Mouse (Mus musculus) urinary bladder, adult 2 months (tissue): Measurements from ENCODE around the gene Plk3. TPM values are rescaled to one million over a fixed set of nuclear protein-coding genes. Genes with fewer than 3 reads are reported as not detected.

Experiments
- DNase-seq: peaks from one replicate; pipeline ENCODE4 v3.0.0; 2022; ENCODE audit warnings: low spot score
- polyA plus RNA-seq: library from polyadenylated mRNA; depleted of rRNA; stranded (reverse); fragments of >200 nt; gene quantifications from 2 replicates; pipeline ENCODE4 v1.2.3, GENCODE M21; 2012

Gene Plk3
- polyA plus RNA-seq, 1 experiment = 15.5 TPM

- no peak for DNase-seq
These were observed 14.1 kb downstream of the Plk3 start for GRCm38 (mm10) chr4:117119636-117120035.

DNA sequence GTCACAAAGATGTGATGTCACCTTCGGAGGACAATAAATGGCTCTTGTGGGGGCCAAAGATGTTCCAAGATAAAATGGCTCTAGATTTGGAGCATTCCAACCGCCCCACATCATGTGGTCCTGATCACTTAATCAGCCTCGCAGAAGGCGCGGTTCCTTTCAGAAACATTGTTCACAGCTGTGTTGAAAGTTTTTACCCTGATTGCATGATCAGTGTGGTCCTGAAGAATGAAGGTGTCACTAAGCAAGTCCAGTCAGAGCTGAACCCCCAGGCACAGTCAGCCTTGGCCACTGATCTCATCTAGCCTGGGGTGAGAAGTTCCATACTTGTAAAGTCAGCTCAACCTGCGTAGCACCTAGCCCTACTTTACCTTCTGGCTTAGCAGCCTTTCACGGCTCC, 15.8 kb downstream of the Plk3 start:
- no peak for DNase-seq

DNA sequence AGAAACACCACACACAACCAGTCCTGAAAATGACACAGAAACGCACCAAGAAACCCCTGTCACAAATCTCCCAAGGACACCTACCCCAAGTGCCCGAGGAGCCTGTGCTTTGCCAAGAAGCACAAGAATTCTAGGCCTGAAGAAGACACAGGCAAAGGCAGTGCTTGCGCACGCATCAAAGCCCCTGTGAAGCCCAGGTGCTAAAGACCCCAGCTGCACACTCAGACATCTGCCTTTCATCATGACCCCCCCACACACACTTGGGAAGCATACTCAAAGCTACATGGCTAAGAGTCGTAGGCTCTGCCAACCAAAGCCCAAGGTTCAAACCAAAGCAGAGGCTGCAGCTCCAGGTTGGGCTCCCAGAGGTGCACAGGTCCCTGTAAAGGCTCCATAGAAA, 18.2 kb downstream of the Plk3 start:
- no peak for DNase-seq

DNA sequence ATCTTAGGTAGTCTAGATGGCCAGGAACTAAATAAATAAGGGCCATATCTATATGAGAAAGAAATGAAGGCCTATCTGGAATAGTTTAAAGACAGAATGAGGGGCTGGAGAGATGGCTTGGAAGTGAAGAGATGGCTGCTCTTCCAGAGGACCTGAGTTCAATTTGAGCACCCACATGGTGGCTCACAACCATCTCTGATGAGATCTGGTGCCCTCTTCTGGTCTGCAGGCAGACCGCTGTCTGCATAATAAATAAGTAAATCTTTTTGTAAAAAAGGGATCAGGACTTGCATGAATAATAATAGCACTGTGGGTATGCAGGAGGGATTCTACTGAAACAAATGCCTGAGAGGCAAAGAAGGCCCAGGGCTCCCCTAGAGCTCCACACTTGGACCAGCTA, 20.5 kb downstream of the Plk3 start:
- DNase-seq = no peak

GRCm38 (mm10) chr4:117110985-117111384, 22.8 kb downstream of the Plk3 start:
- DNase-seq = no peak

- no peak for DNase-seq
These were observed 23.5 kb downstream of the Plk3 start for GRCm38 (mm10) chr4:117110249-117110648.

DNA sequence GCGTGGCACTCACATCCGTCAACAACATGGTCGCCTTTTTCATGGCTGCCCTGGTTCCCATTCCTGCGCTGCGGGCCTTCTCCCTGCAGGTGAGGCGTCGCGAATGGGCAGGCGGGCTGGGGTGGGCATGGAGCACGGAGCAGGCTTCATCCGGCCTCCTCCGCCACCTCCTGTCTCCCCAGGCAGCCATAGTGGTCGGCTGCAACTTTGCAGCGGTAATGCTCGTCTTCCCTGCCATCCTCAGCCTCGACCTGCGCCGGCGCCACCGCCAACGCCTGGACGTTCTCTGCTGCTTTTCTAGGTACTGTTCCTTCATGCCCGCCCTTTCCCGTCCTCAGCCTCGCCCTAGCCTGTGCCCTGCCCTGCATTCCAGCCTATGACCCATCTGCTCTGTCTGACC, 24.4 kb downstream of the Plk3 start:
- DNase-seq = no peak

- DNase-seq = no peak
These were observed 25.3 kb downstream of the Plk3 start for GRCm38 (mm10) chr4:117108524-117108849.

- DNase-seq = no peak
These were observed 25.8 kb downstream of the Plk3 start for GRCm38 (mm10) chr4:117107813-117108523.

DNA sequence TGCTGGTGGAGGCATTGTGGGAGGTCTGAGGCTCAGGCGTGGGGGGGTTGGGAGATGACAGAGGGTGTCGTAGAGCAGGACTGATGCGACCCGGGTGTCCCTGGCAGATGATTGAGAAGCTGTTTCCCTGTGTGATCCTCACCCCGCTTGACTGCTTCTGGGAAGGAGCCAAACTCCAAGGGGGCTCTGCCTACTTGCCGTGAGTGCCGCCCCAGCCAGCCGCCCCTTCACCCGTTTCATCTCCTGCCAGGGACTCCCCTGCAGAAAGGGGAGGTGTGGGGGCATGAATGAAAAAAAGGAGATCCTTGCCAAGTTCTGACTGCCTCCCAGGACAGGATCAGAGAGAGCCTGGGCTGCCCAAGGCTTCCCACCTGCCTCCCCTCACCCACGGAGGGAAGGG, 28.6 kb downstream of the Plk3 start:
- DNase-seq = no peak

DNA sequence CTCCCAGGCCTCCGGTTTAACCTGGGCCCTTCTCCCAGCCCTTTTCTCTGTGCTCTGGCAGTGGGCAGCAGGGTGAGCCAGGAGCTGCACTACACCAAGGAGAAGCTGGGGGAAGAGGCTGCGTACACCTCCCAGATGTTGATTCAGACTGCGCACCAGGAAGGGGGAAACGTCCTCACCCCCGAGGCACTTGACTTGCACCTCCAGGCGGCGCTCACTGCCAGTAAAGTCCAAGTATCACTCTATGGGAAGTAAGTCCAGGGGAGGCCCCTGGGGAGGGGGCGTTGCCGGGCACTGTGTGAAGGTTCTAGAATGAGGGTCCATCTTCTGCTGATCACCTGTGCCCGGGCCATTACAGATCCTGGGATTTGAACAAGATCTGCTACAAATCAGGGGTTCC, 29.1 kb downstream of the Plk3 start:
- DNase-seq = no peak

- DNase-seq = no peak
These were observed 32.5 kb downstream of the Plk3 start for GRCm38 (mm10) chr4:117101218-117101617.

GRCm38 (mm10) chr4:117100036-117100435, 33.7 kb downstream of the Plk3 start:
- no peak for DNase-seq

GRCm38 (mm10) chr4:117098764-117099036, 35.1 kb downstream of the Plk3 start:
- DNase-seq = no peak

DNA sequence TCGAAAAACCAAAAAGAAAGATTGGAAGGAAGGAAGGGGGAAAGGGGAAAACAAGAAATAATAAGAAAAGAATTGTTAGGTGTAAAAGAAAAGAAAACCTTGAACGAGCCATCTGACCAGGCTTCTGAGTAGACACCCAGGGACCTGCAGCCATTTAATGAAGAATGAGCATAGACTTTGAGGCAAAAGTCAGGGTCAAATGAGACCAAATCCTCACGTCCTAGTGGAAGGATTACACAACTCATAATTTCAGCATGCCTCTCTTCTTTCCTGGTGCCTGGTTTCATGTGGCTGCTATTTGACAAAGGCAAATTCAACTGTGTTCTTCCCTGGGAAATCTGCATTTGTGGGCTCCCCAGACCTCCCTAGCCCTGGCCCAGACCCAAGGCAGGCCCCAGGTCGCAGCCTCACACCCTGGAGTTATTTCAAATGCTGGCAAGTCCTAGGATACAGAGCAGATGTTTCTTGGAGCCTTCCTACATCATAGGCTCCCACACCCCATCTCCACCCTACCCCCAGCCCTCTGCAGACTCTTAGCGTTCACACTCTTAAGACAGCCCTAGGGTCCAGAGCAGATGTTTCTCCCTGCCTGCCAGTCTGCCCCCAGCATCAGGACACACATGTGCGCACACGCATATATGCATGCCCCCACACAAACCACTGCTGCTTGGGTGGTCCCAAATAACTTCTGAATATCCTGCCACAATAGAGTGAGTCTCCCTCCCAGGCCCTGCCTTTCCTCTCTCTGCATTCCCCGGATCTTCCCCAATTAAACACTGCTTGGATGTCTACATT, 35.6 kb downstream of the Plk3 start:
- no peak for DNase-seq

DNA sequence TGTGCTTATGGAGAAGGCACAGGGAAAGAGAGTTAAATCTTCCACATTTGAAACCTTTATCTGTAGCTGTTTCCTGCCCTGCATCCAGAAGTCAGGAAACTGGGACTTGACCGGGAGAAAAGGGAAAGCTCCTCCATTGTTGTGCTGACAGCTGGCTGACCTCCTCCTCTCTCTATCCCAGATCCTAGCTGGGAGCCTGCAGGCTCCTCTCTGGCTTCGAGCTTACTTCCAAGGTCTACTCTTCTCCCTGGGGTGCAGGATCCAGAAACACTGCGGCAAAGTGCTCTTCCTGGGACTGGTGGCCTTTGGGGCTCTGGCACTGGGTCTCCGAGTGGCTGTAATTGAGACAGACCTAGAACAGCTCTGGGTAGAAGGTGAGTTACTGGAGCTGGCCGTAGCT, 37.1 kb downstream of the Plk3 start:
- DNase-seq = no peak

DNA sequence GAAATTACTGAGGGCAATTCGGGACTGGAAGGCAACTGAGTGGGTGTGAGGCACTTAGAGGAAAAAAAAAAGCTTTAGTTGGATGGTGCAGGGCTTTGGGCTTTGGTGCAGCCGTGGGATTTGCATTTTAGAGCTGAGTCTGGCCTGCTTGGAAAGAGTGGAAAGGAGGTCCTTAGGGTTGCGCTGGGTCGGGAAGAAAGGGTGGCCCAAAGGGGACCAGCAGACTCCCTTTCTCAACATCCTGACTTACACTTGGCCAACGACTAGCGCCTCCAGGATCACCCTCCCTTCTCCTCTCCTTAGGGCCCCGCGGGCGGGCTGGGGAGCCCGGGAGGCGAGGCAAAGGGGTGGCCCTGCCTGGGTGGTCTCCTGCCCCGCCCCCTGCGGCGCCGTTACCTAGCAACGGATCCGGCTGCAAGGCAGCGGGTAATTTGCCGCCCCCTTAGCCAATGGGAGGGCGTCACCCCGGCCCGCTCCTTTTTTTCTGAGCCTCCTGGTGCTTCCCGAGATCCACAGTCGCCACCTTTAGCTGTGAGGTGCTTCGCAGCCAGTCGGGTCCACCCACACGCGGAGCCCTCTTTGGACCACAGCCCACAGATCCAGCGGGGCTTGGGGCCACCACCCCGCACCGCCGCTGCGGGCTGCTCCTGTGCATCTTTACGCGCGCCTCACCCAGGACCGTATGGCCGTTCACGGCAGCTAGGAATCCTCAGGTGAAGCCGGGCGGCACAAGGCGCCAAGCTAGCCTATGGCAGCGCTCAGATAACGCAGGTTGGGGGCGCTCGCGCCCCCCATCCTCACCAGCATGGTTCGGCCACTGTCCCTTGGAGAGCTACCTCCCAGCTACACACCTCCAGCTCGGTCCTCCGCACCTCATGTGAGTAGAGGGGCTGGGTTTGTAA, 38.0 kb downstream of the Plk3 start, which contains the start of gene Ptch2:
Ptch2 (plus strand) TSS at position 525 of the 902 bp plus-strand sequence.
- DNase-seq = peak; percentile 29

DNA sequence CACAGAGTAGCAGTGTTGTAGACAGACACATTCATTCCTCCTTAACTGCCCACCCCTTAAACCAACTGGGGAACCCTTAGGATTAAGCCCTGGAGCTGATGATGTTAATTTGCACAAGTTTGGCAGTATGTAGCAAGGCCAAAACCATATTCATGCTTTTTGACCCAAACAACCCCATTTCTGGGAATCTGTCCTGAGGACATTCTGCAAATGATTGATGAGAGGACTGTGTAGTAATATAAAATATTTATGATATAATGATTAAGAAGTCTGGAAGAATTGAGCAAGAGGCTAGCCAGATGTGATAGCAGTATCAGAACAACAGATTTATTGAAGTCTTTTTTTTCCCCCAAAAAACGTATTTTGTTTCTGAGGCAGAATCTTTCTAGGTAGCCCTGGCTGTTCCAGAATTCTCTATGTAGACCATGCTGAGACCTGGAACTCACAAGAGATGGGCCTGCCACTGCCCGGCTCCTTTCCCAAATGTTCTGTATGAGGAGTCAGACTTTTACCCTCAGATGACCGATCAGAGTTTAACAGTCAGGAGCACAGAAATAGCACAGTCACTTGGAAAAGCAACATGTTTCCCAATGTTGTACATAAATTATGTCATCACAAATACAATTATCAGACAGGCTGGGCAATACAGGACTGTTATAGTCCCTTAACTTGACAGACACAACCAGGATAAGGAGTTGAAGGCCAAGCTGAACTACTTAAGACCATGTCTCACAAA, 39.0 kb downstream of the Plk3 start:
- no peak for DNase-seq

GRCm38 (mm10) chr4:117090586-117090985, 43.2 kb downstream of the Plk3 start:
- no peak for DNase-seq

DNA sequence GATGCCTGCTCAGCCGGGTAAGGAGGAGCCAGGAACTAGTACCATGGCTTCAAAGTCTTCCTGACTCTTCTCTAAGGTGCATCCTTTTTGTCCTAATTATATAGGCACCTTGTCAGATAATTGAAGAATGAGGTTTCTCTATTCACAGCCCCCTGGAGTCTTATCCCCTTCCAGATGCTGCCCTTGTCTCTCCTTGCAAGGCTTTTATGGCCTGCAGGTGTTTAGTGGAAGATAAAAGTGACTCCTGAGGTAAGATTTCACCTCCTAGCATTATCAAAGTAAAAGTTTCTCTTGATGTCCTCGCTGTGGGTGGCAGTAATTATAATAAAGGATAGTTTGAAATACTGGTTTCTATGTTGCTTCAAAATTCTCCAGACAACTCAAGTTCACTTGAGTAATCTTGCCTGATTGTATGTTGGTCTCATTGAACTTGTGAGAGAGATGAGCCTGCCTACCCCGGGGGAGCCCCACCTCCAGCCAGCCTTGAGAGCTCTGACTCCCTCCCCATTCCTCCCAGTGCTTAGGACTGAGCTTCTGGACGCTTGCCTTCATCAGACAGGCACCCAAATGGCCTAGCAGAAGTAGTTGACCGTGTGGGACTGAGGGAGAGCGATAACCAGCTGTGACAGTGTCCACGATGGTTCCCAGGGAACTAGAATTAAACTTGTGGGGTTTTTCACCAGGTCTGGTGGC, 45.7 kb downstream of the Plk3 start:
- no peak for DNase-seq
